Mouse (Mus musculus) gastrocnemius, postnatal 36 days (tissue): ENCODE data around the gene Ap2a2. TPM values are rescaled to one million over a fixed set of nuclear protein-coding genes. Genes with fewer than 3 reads are reported as not detected.

ENCODE experiments used
- DNase-seq, 2 experiments: peaks; one replicate each; pipeline ENCODE4 v3.0.0; 2022
- intact Hi-C: fragments of 180-260 bp; cut with DNase I; formaldehyde crosslinking; loops from one replicate; pipeline ENCODE4 v1.15.1; 2025
- long read RNA-seq, 2 experiments: library from polyadenylated mRNA; stranded (forward); transcript quantifications; one replicate each; pipeline ENCODE4 v2.0.0; 2021
- total RNA-seq, 2 experiments: library from RNA; stranded (reverse); gene quantifications; 2 replicates each; pipeline ENCODE4 v1.2.3; 2021

The Ap2a2 gene
- 10 to 100 TPM; 45.3 to 46.6 TPM for total RNA-seq
- long read RNA-seq, experiment 1, full-length matches to known transcripts: 11 of 31 reads
- long read RNA-seq, experiment 1, partial matches to known transcripts: 7 of 31 reads
- long read RNA-seq, experiment 1, other reads (novel, unspliced or antisense): 13 of 31 reads
- long read RNA-seq, experiment 2, full-length matches to known transcripts: 20 of 44 reads
- long read RNA-seq, experiment 2, partial matches to known transcripts: 13 of 44 reads
- long read RNA-seq, experiment 2, other reads (novel, unspliced or antisense): 11 of 44 reads

DNA sequence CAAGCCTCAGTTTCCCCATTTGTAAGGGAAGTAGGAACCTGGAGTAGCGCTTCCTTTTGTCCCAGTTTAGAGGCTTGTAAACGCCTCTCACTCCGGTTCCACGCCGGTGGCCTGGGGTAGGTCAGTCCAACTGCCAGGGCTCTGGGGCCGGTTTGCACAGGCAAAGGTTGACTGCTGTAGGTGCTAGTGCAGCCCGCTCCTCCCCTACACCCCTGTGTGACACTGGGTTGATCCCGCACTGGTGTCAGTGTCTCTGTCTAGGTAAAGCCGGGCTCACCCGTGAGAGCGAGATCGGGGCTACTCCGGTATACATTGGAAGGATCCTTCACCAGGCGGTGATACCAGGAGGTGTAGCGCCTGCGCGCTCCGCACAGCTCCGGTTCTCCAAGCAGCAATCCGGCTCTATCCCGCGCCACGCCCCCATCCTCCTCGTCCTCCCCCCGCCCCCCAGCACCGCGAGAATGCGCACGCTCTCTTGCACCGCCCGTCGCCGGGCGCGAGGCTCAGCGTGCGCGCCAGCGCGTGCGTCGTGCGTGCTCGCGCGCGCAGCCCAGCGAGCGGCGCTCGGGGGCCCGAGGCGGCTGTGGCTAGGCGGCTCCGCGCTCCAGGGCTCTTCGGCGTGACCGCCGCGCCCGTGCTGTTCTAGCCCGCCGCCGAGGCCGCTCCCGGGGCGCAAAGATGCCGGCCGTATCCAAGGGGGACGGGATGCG lies at the start of gene Ap2a2:
Ap2a2 (plus strand) TSS at position 492 of the 710 bp plus-strand sequence.
- peak; percentile 81 to 89 for DNase-seq
- intact Hi-C loops: no loop called here

DNA sequence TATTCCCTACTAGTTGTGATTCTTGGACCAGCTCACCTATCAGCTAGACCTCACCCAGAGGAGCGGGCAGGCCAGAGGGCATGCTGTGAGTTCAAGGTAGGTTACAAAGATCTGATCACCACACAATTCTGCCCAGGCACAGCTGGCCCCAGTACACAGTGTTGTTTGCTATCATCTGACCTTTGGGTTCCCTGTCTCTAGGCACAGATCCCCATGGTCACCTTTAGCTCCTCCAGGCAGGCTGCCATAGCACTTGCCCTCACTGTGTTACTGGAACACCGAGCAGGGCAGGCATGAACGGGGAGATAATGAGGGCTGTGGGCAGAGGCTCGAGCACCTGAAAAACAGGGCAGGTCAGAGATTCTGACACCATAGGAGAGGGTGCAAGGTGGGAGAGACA lies 44.3 kb upstream of the Ap2a2 start:
- intact Hi-C loops: no loop called here
- DNase-seq: no peak

DNA sequence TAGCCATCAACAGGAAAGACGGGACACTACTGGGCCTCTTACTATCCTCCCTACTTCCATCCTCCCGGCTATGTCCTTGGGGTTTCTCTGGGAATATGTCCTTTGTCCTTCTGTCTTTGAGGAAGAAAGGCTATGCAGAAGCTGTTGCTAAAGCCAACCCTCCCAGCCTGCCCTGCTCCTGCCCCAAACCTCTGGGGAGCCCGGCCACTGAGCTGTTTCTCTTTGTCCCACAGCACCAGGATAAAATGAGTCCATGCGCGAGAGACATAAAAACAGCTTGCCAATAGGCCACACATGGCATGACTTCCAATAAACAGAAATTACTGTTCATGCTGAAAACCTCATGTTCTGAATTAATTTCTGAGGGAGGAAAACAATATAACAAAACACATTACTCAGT lies 43.7 kb upstream of the Ap2a2 start:
- DNase-seq: no peak
- intact Hi-C loops: no loop called here

DNA sequence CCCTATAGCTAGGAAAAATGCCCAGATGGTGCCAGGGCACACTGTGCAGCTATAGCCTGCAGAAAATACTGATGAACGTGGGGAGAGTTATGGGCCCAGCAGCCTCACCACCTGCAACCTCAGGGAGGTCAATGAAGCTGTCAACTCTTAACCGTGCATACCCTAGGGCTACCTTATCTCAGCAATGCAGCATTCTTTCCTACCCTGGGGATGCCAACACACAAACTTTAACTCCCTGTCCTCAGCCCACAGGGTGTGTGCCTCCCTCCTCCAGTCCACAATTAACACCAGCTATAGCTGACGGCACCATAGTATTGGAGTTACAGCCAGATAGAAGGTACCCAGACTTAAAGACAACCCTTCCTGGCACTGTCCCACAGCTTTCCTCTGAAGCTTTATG lies 43.0 kb upstream of the Ap2a2 start:
- DNase-seq: no peak
- intact Hi-C loops: no loop called here

DNA sequence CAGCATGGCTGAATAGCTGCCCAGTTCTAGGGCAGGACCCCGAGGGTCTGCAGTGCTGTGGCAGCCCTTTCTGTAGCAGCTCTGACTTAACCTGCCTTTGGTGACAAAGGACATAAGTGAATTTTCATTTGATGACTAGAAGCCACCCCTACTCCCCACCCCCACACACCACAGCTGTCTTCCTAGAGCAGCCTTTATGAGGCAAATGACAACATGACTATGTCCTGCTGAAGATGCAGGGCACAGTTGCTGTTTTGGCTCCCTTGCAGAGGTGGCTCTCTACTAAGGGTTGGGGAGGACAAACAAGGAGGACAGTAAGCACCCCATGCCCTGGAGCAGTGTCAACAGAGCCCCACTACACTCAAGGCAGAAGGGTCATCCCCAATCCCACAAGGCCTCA lies 42.2 kb upstream of the Ap2a2 start:
- no peak for DNase-seq
- intact Hi-C loops: no loop called here

DNA sequence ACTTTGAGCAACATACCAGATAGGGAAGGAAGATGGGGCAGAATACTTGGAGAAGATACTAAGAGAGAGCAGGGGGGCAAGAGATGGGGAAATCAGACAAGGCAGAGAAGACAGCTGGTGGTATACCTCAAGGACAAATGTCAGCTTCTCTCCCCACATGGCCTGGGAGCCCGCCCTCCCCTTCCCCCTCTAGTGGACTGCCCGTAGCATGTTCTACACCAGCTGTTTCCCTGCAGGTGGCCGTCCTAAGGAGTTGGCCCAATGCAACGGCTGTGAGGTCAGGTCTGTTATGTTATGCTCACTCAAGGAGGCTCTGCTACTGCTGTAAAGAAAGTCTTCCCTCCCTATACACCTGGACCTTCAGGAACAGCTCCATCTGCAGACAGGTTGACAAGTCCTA lies 39.0 kb upstream of the Ap2a2 start:
- no peak for DNase-seq
- intact Hi-C loops: no loop called here

DNA sequence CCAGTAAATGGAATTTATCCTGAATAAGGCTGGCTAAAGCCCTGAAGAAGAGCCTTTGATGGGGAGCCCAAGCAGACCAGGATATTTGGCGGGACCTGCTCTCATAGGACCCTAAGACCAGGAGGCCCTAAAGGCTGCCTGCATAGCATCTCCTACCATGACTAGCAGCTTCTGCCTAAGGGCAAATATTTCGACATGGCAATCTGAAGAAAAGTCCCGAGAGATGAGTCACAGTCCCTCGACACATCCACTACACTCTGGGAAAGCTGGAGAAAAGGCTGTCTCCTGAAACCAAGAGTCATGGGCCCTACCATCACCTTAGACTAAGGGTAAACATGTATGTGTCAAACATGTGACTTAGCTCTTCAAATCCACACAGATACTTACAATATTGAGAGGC lies 37.7 kb upstream of the Ap2a2 start:
- intact Hi-C loops: no loop called here
- DNase-seq: no peak

DNA sequence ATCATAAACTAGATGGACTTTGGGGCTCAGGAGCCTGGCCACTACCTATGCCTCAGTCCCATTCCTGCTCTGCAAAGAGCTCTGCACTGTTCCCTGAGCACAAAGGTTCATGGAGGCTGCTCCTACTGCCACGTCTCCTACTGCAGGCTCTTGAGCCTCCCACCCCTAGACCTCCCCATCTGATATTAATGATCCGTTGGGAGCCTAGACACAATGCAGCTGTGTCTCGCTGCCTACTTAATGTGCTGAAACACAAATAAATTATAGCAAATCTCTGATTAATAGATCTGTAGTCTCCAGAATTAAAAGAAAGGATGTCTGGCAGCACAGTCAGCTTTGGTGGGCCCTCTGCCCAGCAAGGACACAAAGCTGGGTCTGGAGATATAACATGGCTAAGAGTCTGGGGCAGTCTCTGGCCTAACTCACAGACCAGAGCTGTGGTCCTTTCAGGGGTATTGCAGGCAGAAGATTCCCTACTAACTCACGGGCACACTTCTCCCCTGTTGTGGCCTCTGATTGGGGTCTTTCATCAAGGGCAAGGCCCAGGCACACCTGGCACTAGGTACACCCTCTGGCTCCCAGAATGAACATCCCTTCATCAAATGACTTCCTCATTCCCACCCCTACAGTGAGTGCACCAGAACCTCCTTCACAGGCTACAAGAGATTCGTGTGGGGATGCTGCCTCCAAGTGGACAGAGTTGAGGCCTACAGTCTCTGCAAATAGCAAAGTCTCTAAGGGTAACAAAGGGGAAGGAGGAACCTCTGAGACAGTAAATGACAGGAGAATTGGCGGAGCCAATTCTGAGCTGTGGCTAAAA lies 37.0 kb upstream of the Ap2a2 start:
- intact Hi-C loops: loop anchor here (1.0 to 5.0 kb wide), 2 partner anchors 45 to 123 kb away; no protein-coding TSS in a partner anchor
- DNase-seq: peak; percentile 69 to 71

DNA sequence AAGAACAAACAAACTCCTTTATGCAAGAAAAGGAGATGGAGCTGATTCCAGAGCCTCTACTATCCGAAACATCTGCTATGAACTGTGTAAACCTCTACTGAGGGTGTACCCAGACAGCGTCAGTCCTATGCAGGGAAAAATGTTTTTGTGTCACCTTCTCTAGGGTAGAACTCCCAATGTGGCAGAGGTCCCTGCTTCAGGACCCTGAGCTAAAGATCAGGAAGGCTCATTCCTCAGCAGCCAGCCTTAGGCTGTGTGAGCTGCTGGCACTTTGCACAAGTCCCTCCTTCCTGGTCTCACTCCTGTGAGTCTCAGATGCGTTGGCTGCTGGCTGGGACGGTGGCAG lies 36.4 kb upstream of the Ap2a2 start:
- intact Hi-C loops: loop anchor here (1.0 to 5.0 kb wide), 2 partner anchors 45 to 123 kb away; no protein-coding TSS in a partner anchor
- no peak for DNase-seq

DNA sequence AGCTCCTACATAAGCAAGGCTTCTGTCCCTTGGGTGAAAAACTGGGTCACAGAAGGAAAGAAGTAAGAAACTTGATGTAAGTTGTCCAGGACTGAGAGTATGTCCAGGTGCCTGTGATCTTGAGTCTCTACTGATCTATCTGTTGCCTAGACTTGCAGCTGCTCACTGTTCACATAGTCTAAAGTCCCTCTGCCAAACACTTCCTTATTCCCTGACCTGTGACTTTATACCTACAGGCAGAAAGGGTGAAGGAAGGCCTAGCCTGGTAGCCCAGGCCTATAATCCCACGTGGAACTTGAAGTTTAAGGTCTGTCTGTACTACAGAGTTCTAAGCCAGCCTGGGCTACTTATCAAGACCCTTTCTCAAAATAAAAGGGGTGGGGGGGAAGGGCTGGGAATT lies 26.4 kb upstream of the Ap2a2 start:
- no peak for DNase-seq
- intact Hi-C loops: no loop called here

DNA sequence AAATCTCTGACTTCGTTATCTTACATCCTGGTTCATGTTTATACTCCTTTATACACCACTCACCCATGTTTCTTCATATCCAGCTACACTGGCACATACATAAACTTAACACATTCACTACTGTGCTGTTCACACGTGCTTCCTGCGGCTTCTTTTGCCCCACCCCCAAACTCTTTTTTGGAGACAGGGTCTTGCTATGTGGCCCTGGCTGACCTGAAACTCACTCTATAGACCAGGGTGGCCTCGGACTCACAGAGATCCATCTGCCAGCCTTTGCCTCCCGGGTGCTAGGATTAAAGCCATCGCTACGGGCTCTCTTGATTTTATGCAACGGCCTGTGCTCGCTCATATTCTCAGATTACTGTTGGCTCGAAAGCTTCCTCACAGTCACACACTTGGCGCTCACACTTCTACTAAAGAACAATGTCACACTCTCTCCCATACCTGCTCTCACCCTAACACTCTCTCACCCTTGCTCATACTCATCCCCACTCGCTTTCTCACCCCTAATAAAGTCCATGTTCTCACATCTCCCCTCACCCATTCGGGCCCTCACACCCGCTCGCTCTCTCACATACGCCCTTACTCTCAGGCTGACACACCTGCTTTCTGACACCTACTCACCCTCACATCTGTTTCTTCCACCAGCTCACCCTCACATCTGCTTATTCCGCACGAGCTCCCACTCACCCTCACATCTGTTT lies 23.0 kb upstream of the Ap2a2 start:
- no peak for DNase-seq
- intact Hi-C loops: no loop called here

DNA sequence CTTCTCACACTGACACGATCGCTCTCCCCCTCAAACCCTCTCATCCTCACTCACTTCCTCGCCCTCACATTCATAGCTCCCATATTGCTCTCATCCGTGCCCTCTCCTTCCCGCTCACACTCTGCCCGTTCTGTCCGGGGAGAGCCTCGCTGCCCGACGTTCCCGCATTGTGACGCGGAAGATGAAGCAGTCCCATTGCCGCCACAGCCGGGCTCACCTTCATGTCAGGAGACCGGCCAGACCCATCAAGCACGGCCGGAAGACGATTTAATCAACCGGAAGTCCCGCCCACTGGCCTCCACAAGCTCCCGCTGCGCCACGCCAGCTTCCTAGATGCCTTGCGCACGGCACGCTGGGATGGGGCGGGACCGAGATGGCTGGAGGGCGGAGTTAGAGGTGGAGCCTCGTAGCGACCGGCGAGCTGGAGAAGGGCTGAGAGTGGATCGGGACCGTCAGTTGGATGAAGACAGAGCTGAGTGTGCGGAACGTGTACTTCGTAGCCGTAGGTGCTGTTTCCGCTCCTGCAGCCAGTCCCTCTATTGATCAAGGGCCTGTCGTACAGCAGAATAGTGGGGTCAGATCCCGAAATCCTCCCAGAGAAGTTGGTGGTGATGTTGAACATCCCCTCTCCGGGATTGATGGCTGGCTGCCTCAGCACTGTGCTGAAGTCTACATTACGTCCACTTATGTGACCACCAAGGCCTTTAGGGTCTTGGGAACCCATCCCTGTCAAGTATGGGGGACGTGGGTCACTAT lies 22.2 kb upstream of the Ap2a2 start, which contains the start of gene Chid1:
Chid1 (minus strand) TSS at position 302 of the 756 bp plus-strand sequence.
- intact Hi-C loops: loop anchor here (5.0 kb wide), 1 partner anchor 123 kb away; no protein-coding TSS in a partner anchor
- DNase-seq: peak; percentile 98 to 99

DNA sequence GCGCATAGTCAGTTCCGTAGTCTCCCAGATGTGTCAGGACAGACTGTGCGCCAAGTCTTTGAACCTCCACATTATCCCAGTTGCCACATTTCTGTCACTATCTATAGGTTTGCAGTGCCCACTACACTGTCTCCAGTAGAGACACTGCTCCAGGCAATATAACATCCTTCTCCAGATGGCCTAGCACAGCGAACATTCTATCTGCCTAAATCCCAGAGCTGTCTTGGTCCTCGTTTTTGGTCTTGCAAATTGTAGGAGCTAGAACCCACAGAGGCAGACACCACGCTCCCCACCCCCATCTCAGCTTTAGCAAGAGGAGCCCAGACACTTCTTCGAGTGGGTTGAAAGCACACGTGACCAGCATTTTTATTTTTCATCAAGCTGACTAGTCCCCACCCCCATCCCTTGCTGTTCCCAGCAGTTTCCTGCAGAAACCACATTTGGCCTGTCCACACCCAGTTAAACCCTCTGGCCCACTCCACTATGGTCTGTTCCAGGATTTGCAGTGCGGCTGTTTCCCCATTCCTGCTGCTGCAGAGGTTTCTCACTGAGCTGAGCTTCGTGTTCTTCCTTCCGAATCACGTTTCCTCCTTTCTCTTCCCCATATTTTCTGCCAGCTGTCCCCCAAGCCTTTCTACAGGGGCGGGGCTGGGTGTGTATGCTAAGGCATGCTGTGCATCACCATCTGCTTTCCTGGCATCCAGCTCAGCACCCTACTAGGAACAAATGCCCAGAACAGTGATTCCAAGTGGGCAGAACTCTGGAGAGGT lies 21.5 kb upstream of the Ap2a2 start:
- intact Hi-C loops: loop anchor here (5.0 kb wide), 1 partner anchor 122 kb away; no protein-coding TSS in a partner anchor

DNA sequence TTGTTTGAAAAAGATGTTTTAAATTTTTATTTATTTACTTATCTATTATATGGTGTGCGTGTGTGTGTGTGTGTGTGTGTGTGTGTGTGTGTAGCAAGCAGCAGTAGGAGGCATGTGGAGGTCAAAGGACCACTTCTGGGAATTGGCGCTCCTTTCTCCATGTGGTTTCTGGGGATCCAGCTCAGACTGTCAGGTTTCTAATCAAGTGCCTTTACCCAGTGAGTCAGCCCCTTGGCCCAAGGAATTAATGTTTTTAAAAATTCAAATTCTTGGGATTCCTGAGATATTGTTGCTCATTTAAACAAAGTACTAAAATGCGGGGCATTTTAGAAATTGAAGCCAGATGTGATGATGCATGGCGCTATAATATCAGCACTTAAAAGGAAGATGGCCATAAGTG lies 20.3 kb upstream of the Ap2a2 start:
- intact Hi-C loops: loop anchor here (5.0 kb wide), 1 partner anchor 121 kb away; no protein-coding TSS in a partner anchor

More for the DNA sequence above, 21.5 kb upstream of the Ap2a2 start:
- peak; percentile 45 to 55 for DNase-seq

DNA sequence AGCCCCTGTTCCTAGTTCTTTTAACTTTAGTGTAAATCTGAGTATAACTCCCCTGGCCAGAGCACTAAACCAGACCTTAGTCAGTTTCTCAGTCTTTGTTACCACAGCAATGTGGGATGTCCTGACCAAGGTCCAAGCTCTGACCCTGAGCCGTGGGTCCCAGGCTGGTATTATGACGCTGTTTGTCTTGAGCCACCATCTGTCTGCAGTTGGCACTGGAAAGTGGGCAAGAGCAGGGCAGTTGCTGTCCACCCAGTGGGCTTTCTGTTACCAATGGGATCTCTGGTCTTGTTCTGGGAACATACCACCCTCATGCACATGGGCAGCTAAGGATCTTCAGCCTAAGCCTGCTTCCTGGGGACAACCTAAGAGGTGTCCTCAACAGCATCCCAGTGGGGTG lies 19.4 kb upstream of the Ap2a2 start:
- intact Hi-C loops: loop anchor here (5.0 kb wide), 1 partner anchor 120 kb away; no protein-coding TSS in a partner anchor
- DNase-seq: no peak

More for the DNA sequence above, 20.3 kb upstream of the Ap2a2 start:
- no peak for DNase-seq

DNA sequence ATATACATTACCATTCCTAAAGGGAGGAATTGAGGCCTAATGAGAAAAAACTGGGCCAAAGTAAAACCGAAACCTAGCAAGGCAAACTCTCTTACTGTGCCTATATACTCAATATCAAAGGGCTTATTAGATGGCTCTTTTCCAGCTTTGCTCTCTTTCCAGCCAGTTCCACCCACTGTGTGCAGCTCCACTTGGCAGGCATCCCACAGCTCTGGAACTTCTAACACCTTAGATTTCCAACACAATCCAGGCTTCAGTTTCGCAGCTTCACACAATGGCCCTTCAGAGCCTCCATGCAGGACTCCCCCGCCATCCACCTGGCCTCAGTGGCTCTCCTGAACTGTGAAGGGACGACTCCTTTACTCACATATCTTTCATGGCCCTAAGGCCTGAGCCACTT lies 17.3 kb upstream of the Ap2a2 start:
- intact Hi-C loops: loop anchor here (5.0 kb wide), 1 partner anchor 118 kb away; no protein-coding TSS in a partner anchor
- no peak for DNase-seq

DNA sequence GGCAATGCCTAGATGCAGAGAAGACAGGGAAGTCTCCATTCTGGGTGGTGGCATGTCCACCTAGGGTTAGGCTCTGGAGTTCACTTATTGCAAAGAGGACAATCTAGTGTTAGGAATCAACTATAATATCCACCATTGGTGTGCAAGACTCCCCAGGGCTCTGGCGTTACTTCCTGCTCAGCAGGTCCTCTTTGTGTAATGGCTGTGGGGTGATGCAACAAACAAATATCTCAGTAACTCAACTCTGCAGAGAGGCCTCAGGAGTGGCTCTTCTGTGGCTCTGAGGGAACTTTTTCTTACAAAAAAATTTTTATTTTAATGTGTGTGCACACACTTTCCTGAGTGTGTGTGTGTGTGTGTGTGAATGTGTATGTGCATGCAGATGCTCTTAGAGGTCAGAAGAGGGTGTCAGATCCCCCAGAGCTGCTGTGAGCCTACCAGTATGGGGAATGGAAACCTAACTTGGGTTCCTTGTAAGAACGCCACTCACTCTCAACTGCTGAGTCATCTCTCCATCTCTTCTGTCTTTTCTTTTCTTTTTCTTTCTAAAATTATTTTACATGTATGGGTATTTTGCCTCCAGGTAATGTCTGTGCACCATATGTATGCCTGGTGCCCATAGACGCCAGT lies 12.4 kb upstream of the Ap2a2 start:
- intact Hi-C loops: no loop called here
- DNase-seq: no peak

DNA sequence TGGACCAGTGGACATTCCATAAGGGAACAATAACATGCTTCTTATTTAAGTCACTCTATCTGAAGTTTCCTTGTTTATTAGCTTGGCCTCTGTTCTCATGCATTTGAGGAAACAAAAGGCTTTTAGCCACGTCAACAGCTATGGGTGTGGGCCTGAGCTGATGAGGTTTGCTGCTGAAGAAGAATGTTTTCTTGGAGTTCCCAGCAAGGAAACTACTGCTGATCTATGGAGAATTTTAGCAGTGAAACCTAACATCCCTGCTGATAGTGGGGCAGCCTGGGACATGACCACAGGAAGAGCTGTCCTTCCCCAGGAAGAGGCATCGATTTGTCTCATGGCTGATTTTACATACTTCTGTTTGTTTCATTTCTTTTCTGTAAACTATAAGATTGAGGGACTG lies 11.5 kb upstream of the Ap2a2 start:
- DNase-seq: no peak
- intact Hi-C loops: no loop called here
